Mouse (Mus musculus): ENCODE results near the gene Rab3b. TPM values are rescaled to one million over a fixed set of nuclear protein-coding genes. Genes with fewer than 3 reads are reported as not detected.

The Rab3b gene
- polyA plus RNA-seq, 1 experiment from 2014 or later: 27.7 TPM

DNA sequence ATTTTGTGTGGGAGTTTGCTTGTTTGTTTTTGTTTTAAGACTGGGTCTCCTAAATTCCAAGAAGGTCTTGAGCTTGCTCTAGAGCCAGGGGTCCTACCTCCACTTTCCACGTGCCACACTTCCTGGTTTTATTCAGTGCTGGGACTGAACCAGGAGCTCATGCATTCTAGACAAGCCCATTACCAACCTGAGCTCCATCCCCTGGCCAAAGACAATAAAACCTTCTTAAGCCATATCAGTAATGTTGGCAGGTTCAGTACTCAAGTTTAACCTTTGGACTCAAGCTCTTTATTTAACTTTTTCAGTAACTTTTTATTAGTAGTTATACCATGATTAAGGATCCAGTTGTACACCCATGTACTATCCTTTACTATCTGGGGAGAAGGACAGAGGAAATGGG lies 54.3 kb downstream of the Rab3b start:
- Histone ChIP-seq H3K27me3 (ENCODE audit: control insufficient read depth, insufficient read depth, low read length) (no peaks in the 10 kb centered on the region), H3K27ac (ENCODE audit: low read depth, low read length) (no peak overlapping the region), H3K4me3 (ENCODE audit: low read depth, low read length) (no peak overlapping the region), H3K9ac (ENCODE audit: low read length) (no peak overlapping the region), H3K4me1 (ENCODE audit: control insufficient read depth, insufficient read depth, low read length) (no peaks in the 10 kb centered on the region), H3K4me2 (ENCODE audit: low read depth) (no peak overlapping the region), H3K9me3 (ENCODE audit: control insufficient read depth, low read length) (no peaks in the 10 kb centered on the region), H3K36me3 (ENCODE audit: control insufficient read depth, insufficient read depth, low read length) (no peaks in the 10 kb centered on the region)
- DNase-seq (ENCODE audit: low spot score) (no peak), ATAC-seq (ENCODE audit: insufficient read depth, low FRiP score, low TSS enrichment) (no peak)
- WGBS: 69% methylated on average over 1 of the region's 1 CpGs

DNA sequence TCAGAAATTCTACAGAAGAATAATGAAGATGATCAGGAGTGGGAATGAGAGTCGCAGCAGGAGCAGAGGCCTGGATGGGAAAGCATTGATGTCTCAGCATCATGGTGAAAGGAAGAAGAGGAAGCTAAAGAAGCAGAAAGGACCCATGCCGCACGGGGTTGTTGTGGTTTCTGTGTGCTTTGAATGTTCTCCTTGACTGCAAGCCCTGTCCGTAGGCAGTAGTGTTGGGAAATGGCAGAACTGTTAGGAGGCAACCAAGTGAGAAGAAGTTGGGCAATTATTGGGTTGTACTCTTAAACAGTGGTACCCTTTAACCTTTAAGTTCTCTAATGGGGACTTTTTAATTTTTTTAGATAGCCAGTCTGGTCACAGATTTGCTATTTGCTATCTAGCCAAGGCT lies 56.0 kb downstream of the Rab3b start:
- H3K27me3 ChIP-seq (ENCODE audit: control insufficient read depth, insufficient read depth, low read length): no peaks in the 10 kb centered on the region
- no peaks in the 10 kb centered on the region for H3K9me3 ChIP-seq (ENCODE audit: control insufficient read depth, low read length)
- H3K4me2 ChIP-seq (ENCODE audit: low read depth): no peak overlapping the region
- 91% methylated on average over 4 of the region's 4 CpGs for WGBS
- no peaks in the 10 kb centered on the region for H3K4me1 ChIP-seq (ENCODE audit: control insufficient read depth, insufficient read depth, low read length)
- ATAC-seq (ENCODE audit: insufficient read depth, low FRiP score, low TSS enrichment) (no peak), DNase-seq (ENCODE audit: low spot score) (no peak)
- H3K9ac ChIP-seq (ENCODE audit: low read length): no peak overlapping the region
- no peak overlapping the region for H3K4me3 ChIP-seq (ENCODE audit: low read depth, low read length)
- no peak overlapping the region for H3K27ac ChIP-seq (ENCODE audit: low read depth, low read length)
- H3K36me3 ChIP-seq (ENCODE audit: control insufficient read depth, insufficient read depth, low read length): no peaks in the 10 kb centered on the region

DNA sequence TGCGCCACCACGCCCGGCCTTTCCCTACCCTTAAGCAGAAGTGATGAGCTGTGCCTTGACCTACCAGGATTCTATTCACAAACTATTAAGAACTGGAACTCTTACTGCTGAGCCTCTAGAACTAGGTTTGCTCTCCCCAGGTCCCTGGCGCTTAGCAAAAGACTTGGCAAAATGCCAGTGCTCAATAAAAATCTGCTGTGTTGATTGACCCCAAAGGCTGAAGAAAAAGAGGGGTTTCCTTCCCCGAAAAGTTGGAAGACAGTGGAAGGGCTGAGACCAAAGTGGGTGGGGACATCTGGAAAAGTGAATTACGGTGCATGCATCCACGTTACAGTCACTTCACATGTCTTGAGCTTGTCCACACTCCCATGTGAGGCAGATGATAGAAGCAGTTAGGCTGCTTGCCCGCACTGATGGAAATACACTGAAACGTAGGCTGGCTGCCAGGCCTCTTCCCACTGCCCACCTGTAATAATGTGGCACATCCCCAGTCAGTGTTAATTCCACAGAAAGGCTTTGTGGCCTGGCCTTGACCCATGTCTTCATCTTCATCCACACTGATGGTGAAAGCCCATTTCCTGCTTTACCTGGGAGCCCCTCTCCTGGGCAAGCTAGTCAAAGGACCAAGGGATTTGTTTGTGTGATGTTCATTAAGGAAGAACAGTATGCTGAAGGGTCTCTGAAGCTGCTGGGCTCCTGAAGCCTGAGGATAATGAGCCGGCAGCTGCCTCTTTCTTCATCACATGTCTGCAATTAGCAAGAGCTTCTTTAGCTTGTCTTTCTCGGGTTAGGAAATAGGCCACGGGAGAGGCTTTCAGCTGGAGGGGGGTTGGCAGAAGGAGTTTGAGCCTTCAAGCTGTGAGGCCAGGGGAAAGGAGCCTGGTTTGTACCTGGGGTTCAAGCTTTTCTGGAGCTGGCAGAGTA lies 59.2 kb downstream of the Rab3b start:
- Histone ChIP-seq H3K4me1 (ENCODE audit: control insufficient read depth, insufficient read depth, low read length) (no peaks in the 10 kb centered on the region), H3K9ac (ENCODE audit: low read length) (no peak overlapping the region), H3K36me3 (ENCODE audit: control insufficient read depth, insufficient read depth, low read length) (no peaks in the 10 kb centered on the region), H3K27me3 (ENCODE audit: control insufficient read depth, insufficient read depth, low read length) (no peaks in the 10 kb centered on the region), H3K9me3 (ENCODE audit: control insufficient read depth, low read length) (no peaks in the 10 kb centered on the region), H3K4me3 (ENCODE audit: low read depth, low read length) (no peak overlapping the region), H3K4me2 (ENCODE audit: low read depth) (no peak overlapping the region), H3K27ac (ENCODE audit: low read depth, low read length) (no peak overlapping the region)
- no peak for ATAC-seq (ENCODE audit: insufficient read depth, low FRiP score, low TSS enrichment)
- no peak for DNase-seq (ENCODE audit: low spot score)
- 78% methylated on average over 12 of the region's 12 CpGs for WGBS

DNA sequence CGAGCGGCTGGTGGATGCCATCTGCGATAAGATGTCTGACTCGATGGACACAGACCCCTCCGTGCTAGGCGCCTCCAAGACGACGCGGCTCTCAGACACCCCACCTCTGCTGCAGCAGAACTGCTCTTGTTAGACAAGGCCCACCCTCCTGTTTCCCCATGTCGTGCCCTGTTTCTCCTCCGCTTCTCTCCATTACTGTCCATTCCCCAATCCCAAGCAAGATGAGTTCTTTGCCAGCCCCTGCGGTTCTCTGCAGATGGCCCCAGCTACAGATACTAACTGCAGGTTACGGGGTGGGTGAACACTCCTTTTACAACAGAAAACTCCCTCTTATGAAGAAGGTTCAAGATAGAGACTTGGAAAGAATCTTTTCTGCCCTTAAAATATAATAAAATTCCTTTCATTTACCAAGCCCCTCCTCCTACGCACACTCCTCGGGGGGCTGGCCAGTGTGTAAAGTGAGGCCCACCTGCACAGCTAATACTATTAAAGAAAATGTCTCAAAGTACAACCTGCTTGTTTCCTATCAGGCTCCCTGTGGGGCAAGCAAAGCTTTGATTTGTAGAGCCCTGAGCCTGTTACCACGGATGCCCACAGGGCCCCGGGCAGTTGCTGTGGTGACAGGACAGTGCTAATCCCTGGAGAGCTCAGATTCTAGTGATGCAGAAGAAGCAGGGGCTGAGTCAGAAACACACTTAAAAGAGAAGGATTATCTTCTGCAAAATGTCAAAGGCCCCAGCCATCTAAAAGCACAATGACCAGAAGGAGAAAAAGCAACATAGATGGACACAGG lies 62.0 kb downstream of the Rab3b start:
- Histone ChIP-seq H3K4me1 (ENCODE audit: control insufficient read depth, insufficient read depth, low read length) (no peaks in the 10 kb centered on the region), H3K27me3 (ENCODE audit: control insufficient read depth, insufficient read depth, low read length) (no peaks in the 10 kb centered on the region), H3K27ac (ENCODE audit: low read depth, low read length) (no peak overlapping the region), H3K4me3 (ENCODE audit: low read depth, low read length) (no peak overlapping the region), H3K9me3 (ENCODE audit: control insufficient read depth, low read length) (no peaks in the 10 kb centered on the region), H3K36me3 (ENCODE audit: control insufficient read depth, insufficient read depth, low read length) (no peaks in the 10 kb centered on the region), H3K9ac (ENCODE audit: low read length) (no peak overlapping the region), H3K4me2 (ENCODE audit: low read depth) (no peak overlapping the region)
- 84% methylated on average over 17 of the region's 17 CpGs for WGBS
- DNase-seq (ENCODE audit: low spot score): peak; percentile 19
- ATAC-seq (ENCODE audit: insufficient read depth, low FRiP score, low TSS enrichment): no peak

GRCm38 (mm10) chr4:108942171-108942570 lies 63.3 kb downstream of the Rab3b start:
- ATAC-seq (ENCODE audit: insufficient read depth, low FRiP score, low TSS enrichment): no peak
- Histone ChIP-seq H3K27ac (ENCODE audit: low read depth, low read length) (no peak overlapping the region), H3K27me3 (ENCODE audit: control insufficient read depth, insufficient read depth, low read length) (no peaks in the 10 kb centered on the region), H3K9ac (ENCODE audit: low read length) (no peak overlapping the region), H3K36me3 (ENCODE audit: control insufficient read depth, insufficient read depth, low read length) (no peaks in the 10 kb centered on the region), H3K4me1 (ENCODE audit: control insufficient read depth, insufficient read depth, low read length) (no peaks in the 10 kb centered on the region), H3K4me2 (ENCODE audit: low read depth) (no peak overlapping the region), H3K9me3 (ENCODE audit: control insufficient read depth, low read length) (no peaks in the 10 kb centered on the region), H3K4me3 (ENCODE audit: low read depth, low read length) (no peak overlapping the region)
- WGBS: 86% methylated on average over 4 of the region's 4 CpGs
- DNase-seq (ENCODE audit: low spot score): no peak

GRCm38 (mm10) chr4:108942986-108943720 lies 64.3 kb downstream of the Rab3b start:
- WGBS: 86% methylated on average over 11 of the region's 11 CpGs
- no peak overlapping the region for H3K9ac ChIP-seq (ENCODE audit: low read length)
- DNase-seq (ENCODE audit: low spot score): no peak
- H3K4me1 ChIP-seq (ENCODE audit: control insufficient read depth, insufficient read depth, low read length): no peaks in the 10 kb centered on the region
- H3K4me2 ChIP-seq (ENCODE audit: low read depth): no peak overlapping the region
- no peaks in the 10 kb centered on the region for H3K9me3 ChIP-seq (ENCODE audit: control insufficient read depth, low read length)
- ATAC-seq (ENCODE audit: insufficient read depth, low FRiP score, low TSS enrichment): no peak
- H3K27ac ChIP-seq (ENCODE audit: low read depth, low read length): no peak overlapping the region
- no peak overlapping the region for H3K4me3 ChIP-seq (ENCODE audit: low read depth, low read length)
- no peaks in the 10 kb centered on the region for H3K36me3 ChIP-seq (ENCODE audit: control insufficient read depth, insufficient read depth, low read length)
- no peaks in the 10 kb centered on the region for H3K27me3 ChIP-seq (ENCODE audit: control insufficient read depth, insufficient read depth, low read length)

DNA sequence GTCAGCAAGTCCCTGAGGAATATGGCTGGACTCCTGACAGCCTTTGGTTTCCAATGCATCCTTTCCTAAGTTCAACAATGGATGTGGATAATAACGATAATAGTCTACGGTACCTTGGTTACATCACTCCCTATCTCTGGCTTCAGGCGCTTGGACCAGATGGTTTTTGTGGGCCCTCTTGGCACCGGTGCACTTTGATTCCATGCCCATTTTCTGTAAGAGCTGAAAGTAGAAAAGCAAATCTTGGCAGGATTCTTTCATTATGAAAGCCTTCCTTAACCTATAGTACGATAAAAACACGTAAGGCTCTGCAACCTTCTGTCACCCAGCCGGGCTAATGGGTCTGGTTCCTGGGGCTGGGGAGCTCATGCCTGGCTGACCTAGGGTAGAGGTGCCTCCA lies 70.3 kb downstream of the Rab3b start:
- no peak overlapping the region for H3K4me2 ChIP-seq (ENCODE audit: low read depth)
- DNase-seq (ENCODE audit: low spot score): no peak
- H3K27me3 ChIP-seq (ENCODE audit: control insufficient read depth, insufficient read depth, low read length): no peaks in the 10 kb centered on the region
- H3K9me3 ChIP-seq (ENCODE audit: control insufficient read depth, low read length): no peaks in the 10 kb centered on the region
- no peak overlapping the region for H3K27ac ChIP-seq (ENCODE audit: low read depth, low read length)
- ATAC-seq (ENCODE audit: insufficient read depth, low FRiP score, low TSS enrichment): no peak
- H3K9ac ChIP-seq (ENCODE audit: low read length): no peak overlapping the region
- H3K4me1 ChIP-seq (ENCODE audit: control insufficient read depth, insufficient read depth, low read length): no peaks in the 10 kb centered on the region
- no peaks in the 10 kb centered on the region for H3K36me3 ChIP-seq (ENCODE audit: control insufficient read depth, insufficient read depth, low read length)
- no peak overlapping the region for H3K4me3 ChIP-seq (ENCODE audit: low read depth, low read length)
- WGBS: 96% methylated on average over 7 of the region's 7 CpGs

- Histone ChIP-seq H3K4me3 (ENCODE audit: low read depth, low read length) (no peak overlapping the region), H3K4me2 (ENCODE audit: low read depth) (no peak overlapping the region), H3K27ac (ENCODE audit: low read depth, low read length) (no peak overlapping the region), H3K36me3 (ENCODE audit: control insufficient read depth, insufficient read depth, low read length) (no peaks in the 10 kb centered on the region), H3K4me1 (ENCODE audit: control insufficient read depth, insufficient read depth, low read length) (no peaks in the 10 kb centered on the region), H3K27me3 (ENCODE audit: control insufficient read depth, insufficient read depth, low read length) (no peaks in the 10 kb centered on the region), H3K9me3 (ENCODE audit: control insufficient read depth, low read length) (no peaks in the 10 kb centered on the region), H3K9ac (ENCODE audit: low read length) (no peak overlapping the region)
- DNase-seq (ENCODE audit: low spot score) (no peak), ATAC-seq (ENCODE audit: insufficient read depth, low FRiP score, low TSS enrichment) (no peak)
- WGBS: 92% methylated on average over 1 of the region's 1 CpGs
Measured at GRCm38 (mm10) chr4:108950201-108950600, 71.3 kb downstream of the Rab3b start.
